Mouse (Mus musculus): ENCODE results near the gene Sfxn1. TPM values are rescaled to one million over a fixed set of nuclear protein-coding genes. Genes with fewer than 3 reads are reported as not detected.

Gene Sfxn1
- polyA plus RNA-seq, 1 experiment from 2014 or later, result 88.6 TPM

DNA sequence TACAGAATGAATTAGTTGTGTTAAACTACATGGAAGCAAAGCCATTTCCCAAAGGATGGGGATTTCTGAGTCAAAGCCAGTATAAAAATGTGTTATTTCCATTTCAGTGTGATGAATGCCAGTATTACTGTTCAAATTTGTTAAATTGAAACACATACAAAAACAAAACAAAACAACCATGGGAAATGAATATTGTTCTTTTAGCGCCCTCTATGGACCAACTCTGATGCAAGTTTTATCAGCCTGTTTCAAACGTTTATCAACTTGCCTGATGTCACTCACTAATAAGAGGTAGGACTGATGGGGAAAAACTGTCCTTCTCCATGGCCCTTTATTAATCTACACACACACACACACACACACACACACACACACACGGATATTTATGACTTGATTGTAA is 8.4 kb upstream of the Sfxn1 start:
- no peak overlapping the region for H3K4me2 ChIP-seq (replicated peaks)
- H3K27me3 ChIP-seq (replicated peaks), result no peaks in the 10 kb centered on the region
- H3K27ac ChIP-seq, result no peak overlapping the region
- no peaks in the 10 kb centered on the region for H3K9me3 ChIP-seq
- no peak overlapping the region for H3K4me3 ChIP-seq (replicated peaks)
- H3K4me1 ChIP-seq (replicated peaks), result no peaks in the 10 kb centered on the region
- no peaks in the 10 kb centered on the region for H3K36me3 ChIP-seq
- 3% methylated on average over 3 of the region's 3 CpGs for WGBS
- ATAC-seq, result no peak
- H3K9ac ChIP-seq, result no peak overlapping the region

DNA sequence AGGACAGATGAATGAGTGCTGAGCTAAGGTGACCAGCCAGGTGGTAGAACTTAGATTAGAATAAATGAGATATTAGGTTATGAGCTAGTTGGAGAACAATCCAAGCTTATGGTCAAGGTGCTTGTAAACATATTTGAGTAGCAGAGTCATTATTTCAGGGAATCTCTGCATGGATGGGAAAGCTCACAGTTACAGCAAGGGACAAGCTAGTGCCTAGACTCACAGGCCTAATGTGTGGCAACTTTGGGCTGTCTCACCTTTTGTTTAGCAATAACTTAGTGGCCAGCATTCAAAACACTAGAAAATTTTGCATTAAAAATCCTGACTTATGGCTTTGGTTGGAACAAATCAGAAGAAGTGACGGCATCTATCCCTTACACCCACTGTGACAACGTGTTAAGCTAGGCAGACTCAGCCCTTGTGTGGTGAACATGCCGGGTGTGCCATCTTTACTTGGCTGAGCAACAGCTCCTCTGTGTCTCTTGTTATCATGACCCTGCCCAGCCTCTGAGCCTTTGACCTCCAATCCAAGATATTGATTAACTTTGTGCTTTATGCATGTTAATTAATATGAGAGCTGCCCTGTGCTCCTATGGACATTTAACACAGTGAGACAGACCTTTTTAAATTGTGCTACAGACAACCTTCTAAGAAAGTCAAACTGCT is 5.5 kb upstream of the Sfxn1 start:
- H3K4me1 ChIP-seq (replicated peaks), result no peaks in the 10 kb centered on the region

DNA sequence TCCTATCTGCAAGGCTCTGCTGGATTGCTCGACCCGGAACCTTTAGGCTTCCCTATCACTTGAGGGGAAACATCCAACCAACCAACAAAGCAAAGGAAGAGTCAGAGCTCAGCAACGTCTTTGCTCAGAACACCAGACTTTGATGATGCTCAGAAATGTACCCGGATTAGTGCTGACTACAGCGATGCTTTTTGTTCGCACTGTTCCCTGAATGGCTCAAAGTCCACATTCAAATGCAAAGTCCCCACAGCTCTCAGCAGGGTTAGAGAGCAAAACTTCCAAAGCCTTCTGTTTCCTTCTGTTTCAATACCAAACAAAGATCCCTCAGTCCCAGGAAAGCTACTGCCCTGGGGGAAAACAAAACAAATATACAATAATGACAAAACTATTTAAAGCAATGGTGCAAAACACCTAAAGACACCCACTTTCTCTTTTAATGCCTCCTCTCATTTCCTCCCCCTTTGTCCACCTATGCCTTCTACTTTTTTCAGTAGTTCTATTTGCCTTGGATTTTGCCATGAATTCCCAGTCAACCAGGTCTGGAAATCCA is 4.0 kb upstream of the Sfxn1 start:
- H3K9me3 ChIP-seq, result no peaks in the 10 kb centered on the region
- no peak overlapping the region for H3K9ac ChIP-seq
- H3K36me3 ChIP-seq, result no peaks in the 10 kb centered on the region
- H3K27me3 ChIP-seq (replicated peaks), result no peaks in the 10 kb centered on the region
- ATAC-seq, result no peak; the same call in 1 of the 2 replicates
- H3K4me2 ChIP-seq (replicated peaks), result no peak overlapping the region
- H3K27ac ChIP-seq, result no peak overlapping the region
- H3K4me3 ChIP-seq (replicated peaks), result no peak overlapping the region
- H3K4me1 ChIP-seq (replicated peaks), result no peaks in the 10 kb centered on the region
- 45% methylated on average over 6 of the region's 6 CpGs for WGBS

More for the DNA sequence above, 5.5 kb upstream of the Sfxn1 start:
- ATAC-seq, result no peak
- Histone ChIP-seq H3K9ac (no peak overlapping the region), H3K4me3 (replicated peaks) (no peak overlapping the region), H3K9me3 (no peaks in the 10 kb centered on the region), H3K27me3 (replicated peaks) (no peaks in the 10 kb centered on the region), H3K27ac (no peak overlapping the region), H3K36me3 (no peaks in the 10 kb centered on the region), H3K4me2 (replicated peaks) (no peak overlapping the region)
- WGBS, result 79% methylated on average over 3 of the region's 3 CpGs

DNA sequence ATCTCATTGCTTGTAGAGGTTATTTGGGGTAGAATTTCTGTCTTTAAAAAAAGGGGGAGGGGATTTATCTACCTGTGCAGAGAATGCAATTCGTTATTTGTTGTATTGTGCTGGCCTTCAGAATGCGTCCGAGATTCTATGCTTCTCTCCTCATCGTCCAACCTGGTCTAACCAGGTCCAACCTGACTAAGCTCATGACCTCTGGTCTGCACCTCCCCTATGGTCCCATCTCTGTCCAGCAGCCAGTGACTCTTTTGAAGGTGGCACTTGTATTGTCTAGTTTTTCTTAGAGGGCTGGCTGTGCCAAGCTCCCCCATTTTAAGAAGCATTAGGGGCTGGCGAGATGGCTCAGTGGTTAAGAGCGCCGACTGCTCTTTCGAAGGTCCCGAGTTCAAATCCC is 658 bp upstream of the Sfxn1 start:
- no peaks in the 10 kb centered on the region for H3K9me3 ChIP-seq
- WGBS, result 93% methylated on average over 9 of the region's 9 CpGs
- H3K27me3 ChIP-seq (replicated peaks), result no peaks in the 10 kb centered on the region
- no peak overlapping the region for H3K27ac ChIP-seq
- H3K36me3 ChIP-seq, result no peaks in the 10 kb centered on the region
- ATAC-seq, result no peak
- H3K4me3 ChIP-seq (replicated peaks), result no peak overlapping the region
- no peak overlapping the region for H3K4me2 ChIP-seq (replicated peaks)
- 0 out of 2 replicates have a peak, but pooled peaks cover 6% of the 10 kb centered on the region for H3K4me1 ChIP-seq (replicated peaks)
- H3K9ac ChIP-seq, result no peak overlapping the region

DNA sequence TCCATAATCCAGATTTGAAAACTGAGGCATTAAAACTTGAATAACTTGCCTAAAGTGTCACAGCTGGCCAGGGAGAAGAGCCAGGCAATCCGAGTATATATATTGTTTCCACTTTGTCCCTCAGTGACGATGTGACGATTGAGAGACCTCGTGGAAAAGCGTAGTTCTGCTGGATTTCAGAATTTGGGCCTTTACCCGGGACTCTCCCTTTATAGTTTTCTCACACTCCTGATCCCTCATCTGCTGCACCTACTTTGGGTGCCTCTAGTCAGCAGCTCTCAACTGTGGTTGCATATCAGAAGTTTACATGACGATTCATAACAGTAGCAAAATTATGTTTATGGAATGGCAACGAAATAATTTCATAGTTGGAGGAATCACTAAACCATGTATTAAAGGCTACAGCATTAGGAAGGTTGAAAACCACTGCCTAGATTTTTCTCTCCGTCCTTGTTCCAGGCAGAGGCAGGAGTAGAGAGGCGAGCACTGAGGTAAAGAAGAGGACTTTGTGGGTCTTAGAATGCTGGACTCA is 923 bp downstream of the Sfxn1 start:
- Histone ChIP-seq H3K4me3 (replicated peaks) (peak overlapping the region; percentile 80), H3K9me3 (no peaks in the 10 kb centered on the region), H3K4me1 (replicated peaks) (0 out of 2 replicates have a peak, but pooled peaks cover 8% of the 10 kb centered on the region), H3K9ac (peak overlapping the region; percentile 90), H3K27me3 (replicated peaks) (no peaks in the 10 kb centered on the region), H3K27ac (peak overlapping the region; percentile 81), H3K36me3 (no peaks in the 10 kb centered on the region), H3K4me2 (replicated peaks) (peak overlapping the region; percentile 75)
- WGBS, result 23% methylated on average over 10 of the region's 10 CpGs
- no peak for ATAC-seq

DNA sequence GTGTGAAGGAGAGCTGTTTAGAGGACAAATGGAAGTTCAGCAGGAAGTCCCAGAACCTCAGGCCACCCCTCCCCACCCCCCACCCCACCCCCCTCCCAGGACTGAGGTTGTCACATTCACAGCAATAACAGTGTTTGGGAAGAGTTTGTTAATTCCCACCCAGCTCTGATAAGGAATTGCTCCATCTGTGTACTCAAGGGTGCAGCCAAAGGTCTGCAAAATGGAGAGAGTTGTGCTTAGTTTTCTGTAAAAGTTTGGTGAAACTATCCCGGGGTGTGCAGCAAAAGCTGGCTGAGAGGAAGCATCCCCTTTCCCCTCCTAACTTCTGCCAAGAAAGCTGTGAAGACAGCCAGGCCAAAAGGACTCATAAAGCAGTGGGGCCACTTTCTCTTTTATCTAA is 1.4 kb downstream of the Sfxn1 start:
- 3% methylated on average over 1 of the region's 1 CpGs for WGBS
- peak; percentile 27; the same call in 1 of the 2 replicates for ATAC-seq

DNA sequence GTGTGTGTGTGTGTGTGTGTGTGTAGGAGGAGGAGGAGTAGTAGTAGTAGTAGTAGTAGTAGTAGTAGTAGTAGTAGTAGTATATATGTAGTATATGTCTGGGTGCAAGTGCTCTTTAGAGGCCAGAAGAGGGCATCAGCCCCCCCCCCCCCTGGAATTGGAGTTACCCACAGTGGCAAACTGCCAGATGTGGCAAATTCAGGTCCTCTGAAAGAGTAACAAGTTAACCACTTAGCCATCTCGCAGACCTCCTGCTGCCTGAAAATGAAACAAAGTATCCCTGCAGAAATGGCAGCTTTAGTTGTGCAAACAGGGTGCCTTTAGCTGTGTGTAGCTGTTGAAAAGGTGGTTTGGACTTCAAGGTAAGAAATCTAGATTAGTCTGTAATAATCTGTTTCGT is 1.8 kb downstream of the Sfxn1 start:
- Histone ChIP-seq H3K9me3 (no peaks in the 10 kb centered on the region), H3K36me3 (no peaks in the 10 kb centered on the region), H3K27ac (peak overlapping the region; percentile 81; the same call in 1 of the 2 replicates), H3K4me3 (replicated peaks) (peak overlapping the region; percentile 80; the same call in 1 of the 2 replicates), H3K4me2 (replicated peaks) (peak overlapping the region; percentile 75; the same call in 1 of the 2 replicates), H3K4me1 (replicated peaks) (0 out of 2 replicates have a peak, but pooled peaks cover 9% of the 10 kb centered on the region), H3K9ac (no peak overlapping the region), H3K27me3 (replicated peaks) (no peaks in the 10 kb centered on the region)
- ATAC-seq, result no peak
- WGBS, result 65% methylated on average over 2 of the region's 2 CpGs

More for the DNA sequence above, 1.4 kb downstream of the Sfxn1 start:
- Histone ChIP-seq H3K4me1 (replicated peaks) (0 out of 2 replicates have a peak, but pooled peaks cover 8% of the 10 kb centered on the region), H3K27ac (peak overlapping the region; percentile 81), H3K36me3 (no peaks in the 10 kb centered on the region), H3K4me2 (replicated peaks) (peak overlapping the region; percentile 75), H3K9ac (peak overlapping the region; percentile 90; the same call in 1 of the 2 replicates), H3K27me3 (replicated peaks) (no peaks in the 10 kb centered on the region), H3K9me3 (no peaks in the 10 kb centered on the region), H3K4me3 (replicated peaks) (peak overlapping the region; percentile 80)

DNA sequence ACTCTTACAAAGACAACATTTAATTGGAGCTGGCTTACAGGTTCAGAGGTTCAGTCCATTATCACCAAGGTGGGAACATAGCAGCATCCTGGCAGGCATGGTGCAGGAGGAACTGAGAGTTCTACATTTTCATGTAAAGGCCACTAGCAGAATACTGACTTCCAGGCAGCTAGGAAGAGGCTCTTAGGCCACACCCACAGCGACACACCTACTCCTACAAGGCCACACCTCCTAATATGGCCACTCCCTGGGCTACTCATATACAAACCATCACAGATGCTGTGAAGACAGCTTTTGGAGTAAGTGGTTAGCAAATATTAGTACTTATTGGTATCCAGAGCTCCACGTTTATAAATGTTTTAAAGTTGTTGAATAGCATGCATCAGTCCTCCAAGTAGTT is 3.7 kb downstream of the Sfxn1 start:
- H3K27ac ChIP-seq, result no peak overlapping the region
- no peak overlapping the region for H3K4me3 ChIP-seq (replicated peaks)
- 81% methylated on average over 2 of the region's 2 CpGs for WGBS
- no peak overlapping the region for H3K9ac ChIP-seq
- no peak overlapping the region for H3K4me2 ChIP-seq (replicated peaks)
- ATAC-seq, result no peak
- H3K27me3 ChIP-seq (replicated peaks), result no peaks in the 10 kb centered on the region
- H3K9me3 ChIP-seq, result no peaks in the 10 kb centered on the region
- no peaks in the 10 kb centered on the region for H3K36me3 ChIP-seq
- H3K4me1 ChIP-seq (replicated peaks), result peaks cover 24% of the 10 kb centered on the region

DNA sequence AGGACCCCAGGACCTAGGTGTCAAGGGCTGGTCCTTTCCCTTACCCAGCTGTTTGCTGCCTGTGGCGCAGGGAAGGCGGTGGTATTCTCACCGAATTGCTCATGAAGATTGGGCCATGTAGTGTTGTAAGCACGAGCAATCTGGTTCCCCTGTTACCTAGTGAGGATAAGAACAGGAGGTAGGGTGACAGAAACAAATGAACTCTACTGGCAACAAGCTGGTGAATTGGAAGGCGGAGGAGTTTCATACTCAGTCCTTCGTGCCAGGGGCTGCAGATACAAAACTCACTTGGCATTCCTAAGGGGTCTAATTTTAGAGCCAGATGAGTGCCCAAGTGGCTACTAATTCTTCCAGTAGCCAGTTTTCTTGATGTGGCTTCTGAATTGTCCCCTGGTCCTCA is 4.4 kb downstream of the Sfxn1 start:
- Histone ChIP-seq H3K9ac (no peak overlapping the region), H3K36me3 (no peaks in the 10 kb centered on the region), H3K4me3 (replicated peaks) (no peak overlapping the region), H3K27ac (no peak overlapping the region), H3K4me1 (replicated peaks) (peaks cover 24% of the 10 kb centered on the region), H3K27me3 (replicated peaks) (no peaks in the 10 kb centered on the region), H3K9me3 (no peaks in the 10 kb centered on the region), H3K4me2 (replicated peaks) (no peak overlapping the region)
- ATAC-seq, result no peak
- 89% methylated on average over 6 of the region's 6 CpGs for WGBS

DNA sequence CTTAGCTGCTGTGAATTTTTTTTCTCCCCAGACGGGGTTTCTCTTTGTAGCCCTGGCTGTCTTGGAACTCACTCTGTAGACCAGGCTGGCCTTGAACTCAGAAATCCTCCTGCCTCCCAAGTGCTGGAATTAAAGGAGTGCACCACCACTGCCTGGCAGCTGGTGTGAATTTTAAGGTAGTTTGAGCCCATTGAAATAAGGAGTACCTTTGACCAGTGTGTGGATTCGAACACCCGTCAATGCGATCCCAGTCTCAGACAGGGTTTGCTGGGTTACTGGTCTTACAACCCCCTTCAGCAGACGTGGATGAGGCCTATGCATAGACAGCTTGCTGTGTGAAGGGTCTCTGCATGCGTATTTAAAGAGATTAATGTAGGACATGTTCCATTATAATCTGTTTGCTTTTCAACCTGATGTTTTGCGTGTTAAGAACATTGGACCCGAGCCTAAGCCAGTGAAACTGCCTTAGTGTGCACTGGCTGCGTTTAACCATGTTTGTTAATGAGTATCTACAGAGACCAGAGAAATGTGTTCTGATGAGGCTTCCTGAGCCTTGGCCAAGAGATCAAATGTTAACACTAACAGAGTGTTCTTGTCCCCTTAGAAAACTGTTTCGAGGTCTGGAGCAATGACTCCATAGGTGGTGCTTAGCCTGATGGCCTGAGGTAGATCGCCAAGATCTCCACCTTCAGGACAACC is 5.2 kb downstream of the Sfxn1 start:
- no peaks in the 10 kb centered on the region for H3K36me3 ChIP-seq
- H3K27ac ChIP-seq, result no peak overlapping the region
- no peak overlapping the region for H3K9ac ChIP-seq
- no peak for ATAC-seq
- H3K4me3 ChIP-seq (replicated peaks), result no peak overlapping the region
- H3K9me3 ChIP-seq, result no peaks in the 10 kb centered on the region
- H3K27me3 ChIP-seq (replicated peaks), result no peaks in the 10 kb centered on the region
- no peak overlapping the region for H3K4me2 ChIP-seq (replicated peaks)
- 71% methylated on average over 11 of the region's 11 CpGs for WGBS
- H3K4me1 ChIP-seq (replicated peaks), result peaks cover 24% of the 10 kb centered on the region

DNA sequence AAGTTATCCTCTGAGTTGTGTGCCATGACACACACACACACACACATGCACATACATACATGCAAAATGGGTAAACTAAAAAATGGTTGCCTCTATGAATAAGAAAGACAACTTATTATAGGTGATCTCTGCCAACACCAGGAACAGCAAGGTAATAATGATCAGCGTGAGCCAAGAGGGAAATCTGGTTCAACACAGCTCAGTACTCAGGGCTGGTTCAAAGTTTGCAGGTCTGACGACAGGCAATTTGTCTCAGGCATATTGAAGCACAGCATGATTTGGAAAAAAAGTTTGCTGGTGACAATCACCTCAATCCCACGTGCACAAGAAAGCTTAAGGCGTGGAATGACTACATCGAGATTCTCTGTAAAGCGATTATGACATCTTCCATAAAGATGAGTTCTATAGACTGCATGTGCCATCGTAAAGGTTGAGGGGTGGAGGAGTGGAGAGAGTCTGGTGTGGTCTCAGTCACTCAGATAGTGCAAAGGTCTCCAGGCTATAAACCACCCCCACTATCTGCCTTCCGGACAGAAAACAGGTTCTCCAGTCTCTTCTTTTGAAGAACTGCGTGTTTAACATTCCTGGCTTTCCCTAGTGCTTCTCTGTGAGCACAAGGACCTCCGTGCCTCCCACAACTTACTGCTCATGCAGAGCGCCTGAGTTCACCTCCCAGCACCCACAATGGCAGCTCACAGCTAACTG is 6.0 kb downstream of the Sfxn1 start:
- no peak overlapping the region for H3K9ac ChIP-seq
- no peaks in the 10 kb centered on the region for H3K27me3 ChIP-seq (replicated peaks)
- H3K4me3 ChIP-seq (replicated peaks), result no peak overlapping the region
- H3K36me3 ChIP-seq, result no peaks in the 10 kb centered on the region
- ATAC-seq, result peak; percentile 75
- H3K4me1 ChIP-seq (replicated peaks), result peaks cover 24% of the 10 kb centered on the region
- 28% methylated on average over 11 of the region's 11 CpGs for WGBS
- H3K9me3 ChIP-seq, result no peaks in the 10 kb centered on the region
- H3K4me2 ChIP-seq (replicated peaks), result 0 out of 2 replicates have a peak overlapping the region, but pooled peaks have one; percentile 4
- H3K27ac ChIP-seq, result no peak overlapping the region
